Mouse (Mus musculus): Measurements from ENCODE around the gene Snai3. TPM values are rescaled to one million over a fixed set of nuclear protein-coding genes. Genes with fewer than 3 reads are reported as not detected.

The Snai3 gene
- total and polyA plus RNA-seq, 3 experiments = 0.06 TPM; not detected in 2

DNA sequence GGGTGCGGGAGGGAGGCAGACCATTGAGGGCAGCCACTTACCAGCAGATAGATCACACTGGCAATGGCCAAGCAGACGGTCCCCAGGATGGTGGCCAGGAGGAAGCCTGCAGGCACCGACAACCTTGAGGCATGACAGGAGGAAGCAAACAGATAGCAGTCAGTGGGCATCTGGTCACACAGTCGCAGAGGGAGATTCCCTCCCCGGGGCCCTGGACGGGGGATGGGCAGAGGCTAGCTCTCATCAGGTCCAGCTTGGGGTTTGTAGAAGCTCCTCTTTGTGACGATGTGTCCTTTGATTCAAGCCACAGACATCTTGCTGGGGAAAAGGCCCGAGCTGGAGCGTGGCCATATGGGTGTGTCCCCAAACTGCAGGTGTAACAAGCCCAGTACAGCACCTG is 34.4 kb downstream of the Snai3 start:
- Histone ChIP-seq H3K27ac (ENCODE audit: control insufficient read depth, low read depth, low read length) (no peak overlapping the region), H3K4me3 (ENCODE audit: control insufficient read depth in 1 of 2, insufficient read depth in 1 of 2, low read depth in 2 of 2, low read length in 2 of 2) (no peak overlapping the region), H3K9me3 (replicated peaks; ENCODE audit: insufficient read depth, low read length) (no peaks in the 10 kb centered on the region), H3K79me2 (ENCODE audit: control insufficient read depth, insufficient read depth, low read length, poor library complexity) (peaks cover 11% of the 10 kb centered on the region), H3K4me1 (ENCODE audit: control insufficient read depth in 1 of 2, insufficient read depth in 2 of 2, low read length in 2 of 2) (peaks cover 7 to 30% of the 10 kb centered on the region in 2 experiments), H3K27me3 (ENCODE audit: control insufficient read depth in 1 of 2, insufficient read depth in 2 of 2, low read length in 2 of 2) (no peaks in the 10 kb centered on the region), H3K36me3 (ENCODE audit: control insufficient read depth in 1 of 2, insufficient read depth in 2 of 2, low read length in 2 of 2) (peaks cover 0 to 23% of the 10 kb centered on the region in 2 experiments; a peak in 2 of 4 replicates), H3K9ac (ENCODE audit: control insufficient read depth, low read depth, low read length, poor library complexity, severe bottlenecking) (no peak overlapping the region)
- TF ChIP-seq TCF12 (IDR thresholded peaks at IDR 0.05; ENCODE audit: low read depth, low read length) (no peak), KAT2A (conservative IDR thresholded peaks at IDR 0.05; ENCODE audit: low read depth, low read length) (no peak), MXI1 (IDR thresholded peaks at IDR 0.05; ENCODE audit: low read depth, low read length) (no peak), POLR2AphosphoS2 (IDR thresholded peaks at IDR 0.05; ENCODE audit: low read length) (no peak), NRF1 (IDR thresholded peaks at IDR 0.05; ENCODE audit: insufficient read depth, low read depth, low read length, poor library complexity, severe bottlenecking) (no peak), USF1 (IDR thresholded peaks at IDR 0.05; ENCODE audit: low read depth, low read length) (no peak), ETS1 (IDR thresholded peaks at IDR 0.05; ENCODE audit: low read depth, low read length) (no peak), NELFE (IDR thresholded peaks at IDR 0.05; ENCODE audit: low read depth, low read length) (no peak), POLR2AphosphoS5 (IDR thresholded peaks at IDR 0.05; ENCODE audit: borderline replicate concordance, low read depth, low read length) (no peak), ZKSCAN1 (IDR thresholded peaks at IDR 0.05; ENCODE audit: low read depth, low read length) (no peak), CTCF (IDR thresholded peaks at IDR 0.05 in 2 of 3, conservative IDR thresholded peaks at IDR 0.05 in 1 of 3; ENCODE audit: control insufficient read depth in 1 of 3, insufficient read depth in 1 of 3, low read depth in 2 of 3, low read length in 3 of 3, poor library complexity in 1 of 3, severe bottlenecking in 1 of 3) (no peak)
- no peak for DNase-seq (ENCODE audit: low read depth, low spot score)

DNA sequence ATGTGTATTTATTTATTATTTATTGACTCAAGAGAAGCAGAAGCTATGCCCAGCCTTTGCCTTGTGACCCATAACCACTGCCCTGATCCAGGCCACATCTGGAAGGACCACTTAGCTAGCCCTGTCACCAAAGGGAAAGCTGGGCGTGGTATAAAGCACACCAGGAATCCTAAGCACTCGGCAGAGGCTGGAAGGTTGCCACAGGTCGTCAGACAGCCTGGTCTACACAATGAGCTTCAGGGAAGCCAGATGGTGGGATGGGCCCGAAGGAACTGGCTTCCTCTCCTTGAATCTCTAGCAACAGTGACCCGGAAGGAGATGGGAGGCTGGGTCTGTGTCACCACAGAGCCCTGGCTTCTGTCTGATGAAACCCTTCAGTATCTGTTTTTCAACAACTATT is 36.9 kb downstream of the Snai3 start:
- Histone ChIP-seq H3K9ac (ENCODE audit: control insufficient read depth, low read depth, low read length, poor library complexity, severe bottlenecking) (no peak overlapping the region), H3K9me3 (replicated peaks; ENCODE audit: insufficient read depth, low read length) (no peaks in the 10 kb centered on the region), H3K79me2 (ENCODE audit: control insufficient read depth, insufficient read depth, low read length, poor library complexity) (no peaks in the 10 kb centered on the region; the same call in 1 of the 2 replicates), H3K27me3 (ENCODE audit: control insufficient read depth in 1 of 2, insufficient read depth in 2 of 2, low read length in 2 of 2) (no peaks in the 10 kb centered on the region), H3K4me1 (ENCODE audit: control insufficient read depth in 1 of 2, insufficient read depth in 2 of 2, low read length in 2 of 2) (peaks cover 3 to 12% of the 10 kb centered on the region in 2 experiments), H3K36me3 (ENCODE audit: control insufficient read depth in 1 of 2, insufficient read depth in 2 of 2, low read length in 2 of 2) (peaks cover 0 to 4% of the 10 kb centered on the region in 2 experiments; a peak in 2 of 4 replicates), H3K27ac (ENCODE audit: control insufficient read depth, low read depth, low read length) (no peak overlapping the region), H3K4me3 (ENCODE audit: control insufficient read depth in 1 of 2, insufficient read depth in 1 of 2, low read depth in 2 of 2, low read length in 2 of 2) (no peak overlapping the region)
- no peak for DNase-seq (ENCODE audit: low read depth, low spot score)
- no peak for TF ChIP-seq NELFE (IDR thresholded peaks at IDR 0.05; ENCODE audit: low read depth, low read length)
- no peak for TF ChIP-seq UBTF (IDR thresholded peaks at IDR 0.05; ENCODE audit: borderline replicate concordance, insufficient read depth, low read depth, low read length)
- TF ChIP-seq RAD21 (IDR thresholded peaks at IDR 0.05; ENCODE audit: low read depth, low read length) = no peak
- no peak for TF ChIP-seq BHLHE40 (IDR thresholded peaks at IDR 0.05; ENCODE audit: borderline replicate concordance, low read depth, low read length)
- no peak for TF ChIP-seq GABPA (IDR thresholded peaks at IDR 0.05; ENCODE audit: low read depth, low read length)
- TF ChIP-seq EP300 (IDR thresholded peaks at IDR 0.05; ENCODE audit: low read depth in 1 of 2, low read length in 2 of 2) = no peak
- TF ChIP-seq ELF1 (IDR thresholded peaks at IDR 0.05; ENCODE audit: low read depth, low read length) = no peak
- TF ChIP-seq ZNF384 (IDR thresholded peaks at IDR 0.05; ENCODE audit: low read depth, low read length) = no peak
- no peak for TF ChIP-seq JUND (IDR thresholded peaks at IDR 0.05; ENCODE audit: low read depth, low read length)
- no peak for TF ChIP-seq CTCF (IDR thresholded peaks at IDR 0.05 in 2 of 3, conservative IDR thresholded peaks at IDR 0.05 in 1 of 3; ENCODE audit: control insufficient read depth in 1 of 3, insufficient read depth in 1 of 3, low read depth in 2 of 3, low read length in 3 of 3, poor library complexity in 1 of 3, severe bottlenecking in 1 of 3)
- no peak for TF ChIP-seq ZKSCAN1 (IDR thresholded peaks at IDR 0.05; ENCODE audit: low read depth, low read length)
- TF ChIP-seq TBP (IDR thresholded peaks at IDR 0.05; ENCODE audit: low read depth, low read length) = no peak

Data from MEL (cell line).